Mouse (Mus musculus) hindlimb bud, embryonic 11.5 days (tissue): ENCODE data around the gene Tmem139.

Experiments used
- DNase-seq: peaks from one replicate; pipeline ENCODE4 v3.0.0-alpha.2; 2012; ENCODE audit warnings: low read depth, low spot score; ENCODE audit errors: extremely low spot score

The Tmem139 gene

DNA sequence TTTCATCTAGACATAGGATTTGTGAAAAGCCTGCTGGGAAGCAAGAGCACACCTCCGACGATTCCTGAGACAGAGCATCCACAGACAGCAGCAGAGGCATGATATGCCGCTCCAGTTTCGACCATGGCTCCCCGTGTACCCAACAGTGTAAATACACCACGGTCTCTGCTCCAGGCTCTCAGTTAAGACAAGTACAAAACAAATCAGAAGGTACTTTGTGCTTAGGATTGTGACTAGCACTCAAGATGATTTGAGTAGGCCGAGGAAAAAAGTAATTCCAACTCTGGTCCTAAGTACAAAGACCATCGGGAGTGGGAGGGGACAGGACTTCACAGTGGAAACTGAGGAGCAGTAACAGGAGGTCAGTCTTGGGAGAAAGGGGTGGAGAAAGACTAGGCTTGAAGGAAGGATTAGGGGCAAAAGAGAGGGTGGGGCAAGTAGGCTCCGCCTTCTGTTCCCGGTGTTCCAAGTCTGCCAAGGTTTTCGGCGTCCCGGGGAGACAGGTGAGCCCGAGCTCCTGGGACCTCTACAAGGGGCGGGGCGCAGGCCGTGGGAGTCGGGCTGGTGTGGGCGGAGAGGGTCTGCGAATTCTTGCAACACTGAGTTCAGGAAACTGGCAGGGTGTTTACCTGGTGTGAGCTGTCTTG is at the start of gene Tmem139:
Tmem139 (plus strand) TSS at position 447 of the 647 bp plus-strand sequence.
- no peak for DNase-seq

DNA sequence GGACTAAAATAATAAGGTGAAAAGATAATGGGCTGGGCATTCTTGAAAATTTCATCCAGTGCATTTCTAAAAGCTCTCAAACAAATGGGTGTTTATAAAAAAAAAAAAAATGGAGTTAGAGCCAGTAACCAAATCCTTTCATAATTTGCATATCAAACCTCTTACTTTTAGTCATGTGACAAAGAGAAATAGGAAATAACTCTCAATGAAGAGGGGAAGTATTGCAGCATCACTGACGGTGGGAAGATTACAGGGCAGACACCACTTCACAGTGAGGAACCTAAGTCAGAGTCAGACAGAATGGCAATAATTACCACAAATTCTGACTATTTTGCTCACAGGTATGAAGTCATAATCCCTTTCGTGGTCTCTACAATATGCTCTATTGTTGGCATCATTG is 46.7 kb upstream of the Tmem139 start, which contains the start of gene Tas2r144:
Tas2r144 (plus strand) TSS at position 301 of the 400 bp plus-strand sequence.
- DNase-seq = no peak

DNA sequence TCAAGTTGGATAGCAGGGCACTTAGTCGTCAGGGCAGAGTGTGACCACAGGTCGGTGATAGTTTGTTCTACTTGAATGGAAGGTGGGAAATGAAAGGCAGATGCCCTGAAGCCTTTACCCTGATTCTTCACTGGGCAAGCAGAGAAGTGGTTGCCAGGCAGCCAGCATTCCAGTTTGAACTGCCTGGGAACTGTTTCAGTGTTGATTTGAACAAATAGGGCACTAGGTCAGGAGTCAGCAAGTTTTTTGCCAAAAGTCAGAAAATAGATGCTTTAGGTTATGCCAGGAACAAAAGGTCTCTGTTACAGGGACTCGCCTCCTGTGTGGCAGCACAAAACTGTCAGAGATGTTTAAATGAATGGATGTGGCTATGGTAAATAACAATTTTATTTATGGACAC is 39.5 kb upstream of the Tmem139 start:
- no peak for DNase-seq

DNA sequence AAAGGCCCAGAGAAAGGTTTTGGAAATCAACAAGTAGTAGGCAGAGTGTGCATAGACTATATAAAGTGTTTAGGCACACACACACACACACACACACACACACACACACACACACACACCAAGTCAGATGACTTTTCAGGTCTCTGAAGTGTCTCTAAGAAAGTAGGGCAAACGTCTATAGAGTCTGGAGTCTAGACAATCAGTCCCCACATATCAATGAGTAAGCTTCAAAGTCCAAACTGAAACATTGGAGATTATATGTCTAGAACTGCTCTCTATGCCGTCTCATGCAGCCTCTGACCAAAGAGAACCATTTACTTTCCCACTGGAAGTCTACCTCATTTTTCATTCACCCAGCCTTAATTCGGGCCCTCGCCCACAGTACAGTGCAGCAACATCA is 36.7 kb upstream of the Tmem139 start:
- DNase-seq = no peak

DNA sequence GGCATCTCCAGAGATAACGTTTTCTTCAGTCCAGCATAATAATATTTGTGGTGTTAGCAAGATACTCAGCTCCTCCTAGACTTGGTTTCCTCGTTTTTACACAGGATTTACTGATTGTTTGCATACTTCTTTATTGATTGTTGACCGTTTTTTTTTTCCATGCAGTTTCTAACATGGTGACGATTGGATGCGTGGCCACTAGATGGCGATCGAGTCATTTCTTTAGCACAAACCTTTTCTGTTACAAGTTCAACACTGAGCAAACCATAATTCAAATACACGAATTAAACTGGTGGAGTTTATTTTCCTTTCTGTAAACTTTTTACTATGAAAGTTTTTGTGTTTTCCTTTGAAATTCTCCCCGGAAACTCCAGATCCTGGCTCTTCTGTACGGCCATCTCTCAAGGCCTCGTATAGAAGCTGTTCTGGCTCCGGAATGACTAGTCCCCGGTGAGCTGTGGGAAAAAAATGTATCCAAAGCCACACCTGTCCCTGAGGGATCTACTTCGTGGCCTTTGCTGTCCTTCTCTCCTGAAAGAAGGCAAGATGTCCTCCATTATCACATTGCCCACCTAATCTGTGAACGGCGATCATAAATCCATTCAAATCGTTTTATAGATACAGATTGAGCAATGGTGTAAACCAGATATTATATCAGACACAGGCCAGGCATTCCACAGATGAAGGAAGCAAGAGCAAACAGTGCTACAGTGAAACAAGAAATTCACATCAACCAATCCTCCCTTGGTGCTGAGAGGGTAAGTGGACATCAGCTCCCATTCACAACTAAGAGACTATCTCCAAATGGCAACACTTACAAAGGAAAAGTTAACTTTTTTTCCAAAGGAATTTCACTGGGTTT is 34.3 kb upstream of the Tmem139 start:
- DNase-seq = peak; percentile 61

DNA sequence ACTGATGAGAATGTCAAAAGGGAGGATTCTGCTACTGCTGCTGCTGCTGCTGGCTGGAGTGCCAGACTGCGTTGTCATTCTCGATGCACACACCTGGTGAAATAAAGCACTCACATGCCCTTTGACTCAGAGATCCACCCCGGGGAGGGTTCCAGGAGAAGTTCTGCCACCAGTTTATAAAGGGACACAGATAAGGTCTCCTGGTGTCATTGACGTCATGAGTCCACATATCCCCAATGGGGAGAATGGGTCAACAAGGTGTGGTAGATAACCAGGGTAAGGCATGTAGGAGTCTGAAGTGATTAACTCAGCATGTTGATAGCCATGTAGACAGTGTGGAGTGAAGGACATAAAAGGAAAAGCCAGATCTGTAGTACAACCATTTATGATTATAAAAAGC is 32.2 kb upstream of the Tmem139 start:
- DNase-seq = no peak

DNA sequence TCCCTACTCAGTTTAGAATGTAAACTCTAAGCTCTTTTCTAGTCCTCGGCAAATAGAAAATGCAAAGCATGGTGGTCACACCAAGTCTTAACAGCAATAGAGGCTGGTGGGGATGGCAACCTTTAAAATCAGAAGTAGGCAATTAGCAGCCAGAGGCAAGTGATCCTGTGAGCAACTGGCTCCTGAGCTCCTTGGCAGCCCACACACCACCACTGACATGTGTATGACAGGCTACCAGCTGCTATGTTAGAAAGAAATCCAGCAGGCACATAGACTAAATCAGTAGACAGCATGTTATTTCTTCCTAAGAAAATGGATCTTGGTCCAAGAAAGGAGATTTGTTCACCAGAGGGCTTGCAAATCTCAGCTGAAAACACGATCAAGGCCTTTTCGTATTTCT is 30.6 kb upstream of the Tmem139 start:
- no peak for DNase-seq

DNA sequence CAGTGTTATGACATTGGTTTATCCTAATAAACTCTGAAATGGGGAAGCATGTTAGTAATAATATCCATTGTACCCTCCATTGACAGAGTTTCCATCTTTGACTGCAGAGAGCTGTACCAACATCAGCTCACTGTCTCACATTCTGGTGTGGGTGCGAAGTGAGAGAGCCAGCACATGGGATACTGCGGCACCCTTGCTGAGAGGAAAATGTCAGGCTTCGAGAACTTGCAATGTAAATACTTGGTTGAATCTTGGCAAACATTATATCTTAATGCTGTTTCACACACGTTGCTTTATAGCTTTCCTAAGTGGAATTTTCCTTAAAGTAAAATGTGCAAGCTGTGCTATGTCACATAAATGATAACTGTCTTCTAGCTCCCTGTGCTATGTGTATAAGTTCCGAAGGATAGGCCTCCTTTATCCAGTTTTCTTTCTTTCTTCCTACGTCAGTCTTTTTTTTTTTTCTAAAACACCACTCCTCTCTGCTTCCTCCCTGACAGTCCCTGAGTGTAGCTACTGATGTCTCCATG is 24.4 kb upstream of the Tmem139 start:
- DNase-seq = no peak

DNA sequence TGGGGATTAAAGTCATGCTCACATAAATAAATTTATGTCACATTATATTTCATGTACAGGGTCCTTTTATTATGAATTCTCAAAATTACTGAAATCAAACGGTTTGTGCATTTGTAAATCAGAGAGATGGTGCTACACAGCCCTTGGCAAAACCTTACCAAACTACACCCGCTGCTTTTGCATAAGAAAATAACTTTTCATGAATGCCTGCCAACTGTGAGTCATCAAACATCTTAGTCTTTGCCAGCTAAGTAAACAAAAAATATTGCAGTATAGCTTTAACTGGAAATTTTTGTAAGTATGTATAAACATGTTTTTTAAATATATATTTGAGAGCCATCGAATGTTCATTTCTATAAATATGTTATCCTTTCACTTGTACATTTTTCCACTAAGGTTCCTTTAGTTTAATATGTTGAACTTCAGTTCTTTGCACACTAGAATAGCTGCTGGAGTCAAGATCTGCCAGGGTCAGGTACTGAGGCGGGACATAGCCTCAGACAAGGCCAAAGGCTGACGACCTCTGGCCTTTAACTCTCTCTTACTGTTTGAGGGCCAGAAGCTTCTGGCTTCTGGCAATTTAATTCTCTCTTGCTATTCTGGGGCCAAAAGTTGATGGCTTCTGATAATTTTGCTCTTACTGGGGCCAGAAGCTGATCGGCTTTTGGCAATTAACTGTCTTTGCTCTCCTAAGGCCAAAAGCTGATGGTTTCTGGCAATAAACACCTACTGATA is 20.3 kb upstream of the Tmem139 start:
- no peak for DNase-seq

DNA sequence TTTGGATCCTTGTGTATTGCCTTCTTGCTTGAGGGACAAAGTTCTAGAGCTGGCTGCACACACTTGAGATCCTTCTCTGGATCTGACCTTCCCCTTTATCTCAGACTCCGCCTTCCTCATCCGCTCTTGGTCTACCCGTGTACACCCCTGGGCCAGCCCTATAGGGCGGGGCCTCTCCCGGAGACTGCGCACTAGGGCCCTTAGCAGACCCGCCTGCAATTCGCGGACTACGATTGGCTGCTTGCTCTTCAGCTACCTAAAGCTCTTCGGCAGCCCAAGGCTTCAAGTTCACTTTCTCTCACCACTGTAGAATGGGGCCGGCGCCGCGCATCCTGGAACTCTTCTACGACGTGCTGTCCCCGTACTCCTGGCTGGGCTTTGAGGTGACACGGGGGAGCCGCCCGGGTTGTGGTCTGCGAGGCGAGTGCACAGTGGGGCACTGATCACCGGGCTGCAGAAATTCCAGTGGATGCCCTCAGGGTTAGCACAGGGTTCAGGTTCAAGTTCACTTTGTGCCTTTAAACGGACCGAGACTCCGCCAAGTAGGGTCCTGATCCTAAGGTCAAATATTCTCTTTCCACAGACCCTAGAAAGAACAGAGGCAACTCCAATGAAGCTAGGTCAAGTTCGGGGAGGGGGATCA is 15.9 kb upstream of the Tmem139 start, which contains the start of gene Gstk1:
Gstk1 (plus strand) TSS at position 225 of the 643 bp plus-strand sequence.
- no peak for DNase-seq

DNA sequence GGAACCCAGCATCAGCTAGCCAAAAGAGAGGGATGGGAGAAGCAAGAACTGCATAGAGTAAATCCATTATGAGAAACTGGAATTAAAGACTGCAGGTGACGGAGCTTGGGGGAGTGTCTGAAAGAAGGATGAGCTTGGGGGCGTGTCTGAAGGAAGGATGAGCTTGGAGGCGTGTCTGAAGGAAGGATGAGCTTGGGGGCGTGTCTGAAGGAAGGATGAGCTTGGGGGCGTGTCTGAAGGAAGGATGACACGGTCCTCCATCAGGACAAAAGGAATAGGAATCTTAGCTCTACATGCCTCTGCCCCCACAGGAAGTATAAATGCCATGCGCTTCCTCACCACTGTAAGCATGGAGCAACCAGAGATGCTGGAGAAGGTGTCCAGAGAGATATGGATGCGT is 14.6 kb upstream of the Tmem139 start:
- no peak for DNase-seq

DNA sequence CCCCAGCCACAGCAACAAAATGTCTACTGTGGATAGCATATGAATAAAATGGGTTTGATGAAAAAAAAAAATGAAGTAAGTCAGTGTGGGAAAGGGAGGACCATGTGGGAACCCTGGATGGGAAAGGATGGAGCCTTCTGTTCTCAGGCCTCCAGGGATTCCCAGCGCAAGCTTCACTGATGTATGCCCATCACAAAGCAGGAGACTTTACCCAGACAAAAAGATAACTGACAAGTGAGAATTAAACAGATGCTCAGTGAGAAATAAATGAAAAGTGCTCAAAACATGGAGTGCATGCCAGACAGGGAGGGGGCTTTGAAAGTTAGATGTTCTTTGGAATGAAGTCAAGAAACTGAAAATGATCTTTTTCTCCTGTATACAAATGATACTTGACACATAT is 13.8 kb upstream of the Tmem139 start:
- DNase-seq = no peak

DNA sequence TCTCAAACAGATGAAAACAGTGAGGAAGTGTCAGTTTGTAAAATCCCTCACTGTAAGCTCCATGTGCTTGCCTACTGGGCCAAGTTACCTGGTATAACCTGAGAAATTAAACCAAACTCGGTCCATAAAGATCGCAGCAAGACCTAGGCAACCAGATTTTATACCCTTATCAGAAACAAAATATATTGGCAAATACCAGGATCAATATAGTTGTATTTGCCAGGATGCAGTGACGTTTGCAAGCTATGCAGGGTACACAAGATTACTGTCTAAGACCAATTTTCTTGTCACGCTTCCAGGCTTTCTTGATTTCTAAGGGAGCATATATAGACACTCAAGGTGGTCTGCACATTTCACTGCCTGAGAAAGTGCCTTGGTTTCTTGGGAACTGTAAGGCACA is 10.0 kb upstream of the Tmem139 start:
- no peak for DNase-seq

DNA sequence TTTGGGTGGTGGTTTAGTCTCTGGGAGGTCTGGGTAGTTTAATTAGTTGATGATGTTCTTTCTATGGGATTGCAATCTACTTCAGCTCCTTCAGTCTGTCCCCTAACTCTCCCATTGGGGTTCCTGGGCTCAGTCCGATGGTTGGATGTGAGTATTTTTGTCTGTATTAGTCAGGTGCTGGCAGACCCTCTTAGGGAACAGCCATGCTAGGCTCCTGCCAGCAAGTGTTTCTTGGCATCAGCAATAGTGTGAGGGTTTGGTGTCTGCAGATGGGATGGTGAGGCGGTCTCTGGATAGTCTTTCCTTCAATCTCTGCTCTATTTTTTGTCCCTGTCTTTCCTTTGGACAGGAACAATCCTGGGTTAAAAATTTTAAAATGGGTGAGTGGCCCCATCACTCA is 8.7 kb upstream of the Tmem139 start:
- no peak for DNase-seq

DNA sequence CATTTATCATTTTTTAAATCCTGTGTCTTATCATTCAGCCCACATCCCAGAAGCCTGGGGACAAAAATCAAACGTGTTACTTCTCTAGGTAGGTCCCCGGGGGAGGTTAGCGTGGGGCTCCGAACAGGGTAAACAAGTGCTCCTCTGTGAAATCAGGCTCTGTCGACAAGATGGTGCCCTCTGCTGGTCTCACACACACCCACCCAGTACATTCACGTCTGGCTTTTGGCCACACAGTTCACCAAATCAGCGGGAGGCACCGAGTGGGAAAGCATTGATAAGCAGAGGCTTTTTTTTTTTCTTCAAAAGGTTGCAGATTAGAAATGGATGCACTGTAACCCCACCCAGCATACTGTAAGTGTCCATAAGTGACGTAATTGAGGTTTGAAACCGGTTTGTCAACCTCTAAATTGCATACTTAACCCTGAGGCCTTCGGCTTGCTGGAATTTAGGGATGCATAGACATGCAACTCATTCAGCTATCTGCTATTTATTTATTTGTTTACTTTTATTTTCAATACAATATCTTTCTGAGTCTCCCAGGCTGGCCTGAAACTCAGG is 4.4 kb upstream of the Tmem139 start:
- DNase-seq = no peak

DNA sequence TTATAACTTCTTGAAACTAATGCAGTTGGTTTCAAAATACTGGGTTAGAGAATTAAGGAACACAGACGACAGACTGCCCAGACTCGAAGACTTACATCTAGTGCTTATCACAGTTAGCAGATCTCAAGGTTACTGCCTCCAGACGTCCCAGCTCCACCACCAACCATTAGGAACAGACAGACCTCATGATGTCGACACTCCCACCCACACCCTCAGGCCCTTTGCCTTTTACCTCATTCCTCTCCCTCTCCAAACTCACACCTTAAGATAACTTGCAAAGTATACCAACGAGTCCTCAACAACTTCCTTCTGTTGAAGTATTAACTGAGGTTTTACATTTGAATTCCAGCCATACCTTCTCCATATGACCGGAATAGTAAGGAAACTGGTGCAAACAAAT is 1.3 kb upstream of the Tmem139 start:
- DNase-seq = no peak

DNA sequence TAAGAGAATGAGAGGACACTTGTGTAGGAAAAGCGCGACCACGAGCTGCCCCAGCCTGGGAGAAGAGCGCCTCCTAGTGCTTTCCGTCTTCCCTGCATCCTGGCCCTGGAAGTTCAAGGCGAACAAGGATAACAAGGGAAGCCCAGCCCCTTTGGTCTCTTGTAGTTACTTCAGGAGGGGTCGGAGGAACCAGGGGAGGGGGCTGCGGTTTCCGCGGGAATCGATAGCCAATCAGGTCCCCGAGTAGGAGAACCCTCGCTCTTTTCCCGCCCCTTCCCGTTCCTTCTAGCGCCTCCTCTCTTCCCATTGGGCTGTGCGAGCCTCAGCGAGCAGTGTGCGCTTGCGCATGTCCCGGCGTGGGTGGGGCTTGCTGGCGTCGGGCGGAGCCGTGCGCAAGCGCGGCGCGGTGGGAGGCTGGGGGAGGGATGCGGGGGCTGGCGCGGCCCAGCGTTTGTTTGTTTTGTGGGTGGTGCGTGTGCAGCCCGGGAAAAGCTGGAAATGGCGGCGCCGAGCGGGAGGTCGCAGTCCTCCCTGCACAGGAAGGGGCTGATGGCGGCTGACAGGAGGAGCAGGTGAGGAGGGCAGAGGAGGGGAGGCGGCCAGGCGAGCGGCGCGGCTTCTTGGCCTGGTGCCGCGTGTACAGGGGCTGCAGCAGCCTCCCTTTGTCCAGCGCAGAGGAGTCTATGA is 3.0 kb downstream of the Tmem139 start, which contains the start of gene Casp2:
Casp2 (plus strand) TSS at position 360 of the 687 bp plus-strand sequence.
- peak; percentile 95 for DNase-seq

DNA sequence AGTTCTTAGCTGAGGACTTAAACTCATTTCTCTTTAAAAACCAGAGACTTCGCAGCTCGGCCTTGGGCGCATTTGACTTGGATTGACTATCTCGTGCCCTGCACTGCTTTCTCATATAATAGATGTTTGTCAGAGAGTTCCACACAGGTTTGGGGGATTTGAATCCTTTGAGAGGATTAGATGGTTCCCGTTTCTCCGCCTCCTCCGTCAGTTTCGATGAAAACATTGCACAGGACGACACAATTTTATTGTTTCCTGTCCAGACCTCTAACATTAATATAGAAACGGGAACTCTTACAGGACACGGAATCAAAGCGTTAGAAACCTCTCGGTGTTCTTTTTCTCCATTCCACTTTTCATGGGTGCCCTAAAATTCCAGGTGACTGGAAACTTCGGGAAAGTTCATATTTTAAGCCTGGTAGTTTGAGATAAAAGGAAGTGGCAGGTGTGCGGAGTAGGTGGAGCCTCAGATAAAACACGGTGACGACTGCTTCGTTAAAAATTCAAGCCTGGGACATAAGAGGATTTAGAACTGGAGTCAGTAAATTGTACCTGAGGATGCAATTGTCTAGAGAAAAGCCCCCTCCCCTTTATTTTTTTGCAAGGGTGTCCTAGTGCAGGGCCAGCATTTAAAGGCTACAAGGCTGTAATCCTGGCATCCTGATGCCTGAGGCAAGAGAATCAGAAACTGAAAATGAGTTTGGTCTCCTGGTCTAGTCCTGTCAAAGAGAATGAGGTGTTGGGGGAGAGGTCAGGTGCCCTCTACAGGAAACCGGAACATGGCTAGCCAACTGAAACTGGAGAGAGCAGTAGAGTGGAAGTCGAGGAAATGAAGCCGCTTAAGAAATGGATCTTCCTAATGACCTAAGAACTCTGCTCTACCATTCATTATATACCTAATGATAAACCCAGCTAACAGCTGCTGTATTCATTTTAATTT is 3.9 kb downstream of the Tmem139 start:
- no peak for DNase-seq

DNA sequence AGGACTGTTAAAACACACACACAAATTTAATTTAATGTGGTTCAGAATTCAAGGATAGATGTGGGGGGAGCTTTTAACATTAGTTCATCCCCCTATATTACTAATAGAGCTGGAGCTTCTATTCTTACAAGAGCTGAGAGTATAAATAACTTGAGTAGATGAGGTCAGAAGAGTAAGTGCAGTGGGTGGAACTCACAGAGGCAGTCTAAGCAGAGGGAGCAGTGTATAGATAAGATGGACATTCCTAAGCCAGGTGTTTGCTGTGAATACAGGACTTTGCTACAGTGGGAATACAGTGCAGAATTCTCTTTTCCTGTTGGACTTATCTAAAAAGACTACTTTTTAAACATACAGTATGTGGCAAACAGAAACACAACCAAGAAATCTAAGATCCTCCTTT is 9.0 kb downstream of the Tmem139 start:
- no peak for DNase-seq
